Mouse (Mus musculus): ENCODE results near the gene Olfr620. TPM values are rescaled to one million over a fixed set of nuclear protein-coding genes. Genes with fewer than 3 reads are reported as not detected.

The Olfr620 gene
- polyA plus RNA-seq, 1 experiment from 2014 or later: not detected

- H3K4me3 ChIP-seq (ENCODE audit: low read length): no peak within 1 kb of the TSS
- H3K27ac ChIP-seq (ENCODE audit: low read depth, low read length): no peak within 1 kb of the TSS
- WGBS: 80% methylated on average over 2 of the region's 2 CpGs
- H3K9me3 ChIP-seq (ENCODE audit: control insufficient read depth, low read length): no peaks in the 10 kb centered on the region
- no peak for ATAC-seq (ENCODE audit: low FRiP score, low TSS enrichment)
- H3K4me1 ChIP-seq (ENCODE audit: control insufficient read depth, insufficient read depth, low read length): no peaks in the 10 kb centered on the region
- no peaks in the 10 kb centered on the region for H3K27me3 ChIP-seq (ENCODE audit: control insufficient read depth, insufficient read depth, low read length)
- H3K9ac ChIP-seq (ENCODE audit: low read depth, low read length): no peak within 1 kb of the TSS
- H3K4me2 ChIP-seq (replicated peaks; ENCODE audit: low read depth, low read length): no peak within 1 kb of the TSS
- no peaks in the 10 kb centered on the region for H3K36me3 ChIP-seq (ENCODE audit: control insufficient read depth, insufficient read depth, low read length)
Measured at GRCm38 (mm10) chr7:103555779-103556178, 56.6 kb downstream of the Olfr620 start, which contains the start of gene Olfr615. TSS of gene Olfr615 (plus strand) at chr7:103556079.

Small RNA genes lying within 50 kb of the gene (microRNA-seq; reads per million reads assigned to microRNA genes)
- not detected for gene Gm26506

Other genes starting within 250 kb of the Olfr620 start
- gene Olfr601, start 249.9 kb downstream of the Olfr620 start, polyA plus RNA-seq (2014; fragmentation: Nextera tagmentation; extraction: Ambion mirVana): not detected in 2 replicates
- not detected in 2 replicates for gene Olfr603, start 226.4 kb downstream of the Olfr620 start, polyA plus RNA-seq (2014; fragmentation: Nextera tagmentation; extraction: Ambion mirVana)
- gene Usp17lc, start 197.5 kb downstream of the Olfr620 start, polyA plus RNA-seq (2014; fragmentation: Nextera tagmentation; extraction: Ambion mirVana): not detected in 2 replicates
- not detected in 2 replicates for gene Olfr605, start 167.1 kb downstream of the Olfr620 start, polyA plus RNA-seq (2014; fragmentation: Nextera tagmentation; extraction: Ambion mirVana)
- not detected in 2 replicates for gene Olfr606, start 163.5 kb downstream of the Olfr620 start, polyA plus RNA-seq (2014; fragmentation: Nextera tagmentation; extraction: Ambion mirVana)
- not detected in 2 replicates for gene Olfr607, start 148.4 kb downstream of the Olfr620 start, polyA plus RNA-seq (2014; fragmentation: Nextera tagmentation; extraction: Ambion mirVana)
- not detected in 2 replicates for gene Olfr608, start 142.7 kb downstream of the Olfr620 start, polyA plus RNA-seq (2014; fragmentation: Nextera tagmentation; extraction: Ambion mirVana)
- gene Olfr609, start 114.5 kb downstream of the Olfr620 start, polyA plus RNA-seq (2014; fragmentation: Nextera tagmentation; extraction: Ambion mirVana): not detected in 2 replicates
- not detected in 2 replicates for gene Olfr610, start 100.4 kb downstream of the Olfr620 start, polyA plus RNA-seq (2014; fragmentation: Nextera tagmentation; extraction: Ambion mirVana)
- gene Olfr611, start 91.7 kb downstream of the Olfr620 start, polyA plus RNA-seq (2014; fragmentation: Nextera tagmentation; extraction: Ambion mirVana): not detected in 2 replicates
- gene Olfr612, start 69.8 kb downstream of the Olfr620 start, polyA plus RNA-seq (2014; fragmentation: Nextera tagmentation; extraction: Ambion mirVana): not detected in 2 replicates
- not detected in 2 replicates for gene Olfr613, start 64.5 kb downstream of the Olfr620 start, polyA plus RNA-seq (2014; fragmentation: Nextera tagmentation; extraction: Ambion mirVana)
- not detected in 2 replicates for gene Olfr615, start 56.5 kb downstream of the Olfr620 start, polyA plus RNA-seq (2014; fragmentation: Nextera tagmentation; extraction: Ambion mirVana)
- not detected in 2 replicates for gene Olfr616, start 43.4 kb downstream of the Olfr620 start, polyA plus RNA-seq (2014; fragmentation: Nextera tagmentation; extraction: Ambion mirVana)
- gene Olfr617, start 39.5 kb downstream of the Olfr620 start, polyA plus RNA-seq (2014; fragmentation: Nextera tagmentation; extraction: Ambion mirVana): not detected in 2 replicates
- not detected in 2 replicates for gene Olfr618, start 22.4 kb downstream of the Olfr620 start, polyA plus RNA-seq (2014; fragmentation: Nextera tagmentation; extraction: Ambion mirVana)
- not detected in 2 replicates for gene Olfr619, start 12.0 kb downstream of the Olfr620 start, polyA plus RNA-seq (2014; fragmentation: Nextera tagmentation; extraction: Ambion mirVana)
- not detected in 2 replicates for gene Olfr622, start 30.2 kb upstream of the Olfr620 start, polyA plus RNA-seq (2014; fragmentation: Nextera tagmentation; extraction: Ambion mirVana)
- not detected in 2 replicates for gene Olfr623, start 51.2 kb upstream of the Olfr620 start, polyA plus RNA-seq (2014; fragmentation: Nextera tagmentation; extraction: Ambion mirVana)
- gene Olfr624, start 58.7 kb upstream of the Olfr620 start, polyA plus RNA-seq (2014; fragmentation: Nextera tagmentation; extraction: Ambion mirVana): 0.04 TPM in 1 of 2 replicates, not detected in the other
- not detected in 2 replicates for gene Olfr625-ps1, start 70.2 kb upstream of the Olfr620 start, polyA plus RNA-seq (2014; fragmentation: Nextera tagmentation; extraction: Ambion mirVana)
- not detected in 2 replicates for gene Olfr243, start 102.1 kb upstream of the Olfr620 start, polyA plus RNA-seq (2014; fragmentation: Nextera tagmentation; extraction: Ambion mirVana)
- gene Olfr628, start 117.8 kb upstream of the Olfr620 start, polyA plus RNA-seq (2014; fragmentation: Nextera tagmentation; extraction: Ambion mirVana): not detected in 2 replicates
- gene Olfr629, start 132.4 kb upstream of the Olfr620 start, polyA plus RNA-seq (2014; fragmentation: Nextera tagmentation; extraction: Ambion mirVana): not detected in 2 replicates
- gene Olfr630, start 144.8 kb upstream of the Olfr620 start, polyA plus RNA-seq (2014; fragmentation: Nextera tagmentation; extraction: Ambion mirVana): not detected in 2 replicates
- not detected in 2 replicates for gene Olfr69, start 159.1 kb upstream of the Olfr620 start, polyA plus RNA-seq (2014; fragmentation: Nextera tagmentation; extraction: Ambion mirVana)
- not detected in 2 replicates for gene Olfr68, start 167.2 kb upstream of the Olfr620 start, polyA plus RNA-seq (2014; fragmentation: Nextera tagmentation; extraction: Ambion mirVana)
- gene Olfr67, start 179.3 kb upstream of the Olfr620 start, polyA plus RNA-seq (2014; fragmentation: Nextera tagmentation; extraction: Ambion mirVana): not detected in 2 replicates
- 1,529 and 1,788 TPM in 2 replicates for gene Hbb-bt, start 201.5 kb upstream of the Olfr620 start, polyA plus RNA-seq (2014; fragmentation: Nextera tagmentation; extraction: Ambion mirVana)
- 3,842 and 4,307 TPM in 2 replicates for gene Hbb-bs, start 215.6 kb upstream of the Olfr620 start, polyA plus RNA-seq (2014; fragmentation: Nextera tagmentation; extraction: Ambion mirVana)
- not detected in 2 replicates for gene Hbb-bh2, start 228.0 kb upstream of the Olfr620 start, polyA plus RNA-seq (2014; fragmentation: Nextera tagmentation; extraction: Ambion mirVana)
- gene Hbb-bh1, start 230.6 kb upstream of the Olfr620 start, polyA plus RNA-seq (2014; fragmentation: Nextera tagmentation; extraction: Ambion mirVana): 2.8 and 6.5 TPM in 2 replicates
- 578 and 855 TPM in 2 replicates for gene Hbb-y, start 240.7 kb upstream of the Olfr620 start, polyA plus RNA-seq (2014; fragmentation: Nextera tagmentation; extraction: Ambion mirVana)

Measured in kidney, embryonic 14.5 days (tissue).